Mouse (Mus musculus) brain, adult 2 months (tissue): Measurements from ENCODE around the gene Gm10271.

ENCODE experiments used
- DNase-seq: peaks from one replicate; pipeline ENCODE4 v3.0.0; 2011; ENCODE audit warnings: low read depth, low spot score

Gm10271 gene

DNA sequence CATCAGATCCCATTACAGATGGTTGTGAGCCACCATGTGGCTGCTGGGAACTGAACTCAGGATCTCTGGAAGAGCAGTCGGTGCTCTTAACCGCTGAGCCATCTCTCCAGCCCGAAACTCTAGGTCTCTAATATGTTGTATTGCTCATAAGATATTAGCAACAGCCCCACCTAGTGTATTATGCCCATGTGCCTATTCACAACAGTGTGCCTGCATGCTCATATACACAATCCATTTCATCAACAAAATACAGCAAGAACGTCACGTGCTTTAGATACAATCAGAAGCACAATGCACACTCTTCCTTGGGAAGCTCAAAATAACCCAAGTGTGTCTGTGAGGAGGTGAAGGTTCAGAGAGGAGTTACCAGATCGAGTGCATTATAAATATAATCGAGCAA is 38.6 kb downstream of the Gm10271 start:
- DNase-seq = no peak

- DNase-seq = no peak
Measured at GRCm38 (mm10) chr10:116932418-116932817, 40.0 kb downstream of the Gm10271 start.

DNA sequence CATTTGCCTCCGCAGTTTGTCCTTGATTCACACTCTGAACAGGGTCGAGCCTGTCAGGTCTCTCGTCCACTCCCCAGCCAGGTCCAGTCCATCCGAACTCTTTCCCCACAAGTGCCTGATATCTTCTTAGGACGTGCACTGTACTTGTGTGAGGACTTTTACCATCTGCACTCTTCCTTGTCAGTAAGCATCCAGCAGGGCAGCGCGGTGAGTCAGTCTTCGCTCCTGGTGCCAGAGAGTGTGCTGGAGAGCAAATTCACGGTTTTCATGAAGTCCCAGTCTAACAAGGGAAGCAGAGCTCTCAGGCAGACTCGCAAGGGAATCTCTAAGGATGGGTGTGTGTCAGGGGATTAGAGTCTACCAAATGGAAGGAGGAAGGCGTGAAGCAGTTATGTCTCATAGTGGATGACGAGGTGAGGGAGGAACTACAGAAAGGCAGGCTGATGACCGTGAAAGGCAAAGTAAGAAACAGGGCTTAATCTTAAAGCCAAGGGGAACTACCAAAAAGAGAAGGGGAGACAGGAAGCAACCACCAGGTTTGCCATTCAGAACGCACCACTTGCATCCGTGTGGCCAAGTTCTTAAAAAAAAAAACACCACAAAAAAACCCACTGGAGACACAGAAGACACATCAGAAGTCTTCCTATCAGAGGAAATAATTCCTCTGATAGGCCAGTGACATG is 40.8 kb downstream of the Gm10271 start:
- DNase-seq = peak; percentile 75

DNA sequence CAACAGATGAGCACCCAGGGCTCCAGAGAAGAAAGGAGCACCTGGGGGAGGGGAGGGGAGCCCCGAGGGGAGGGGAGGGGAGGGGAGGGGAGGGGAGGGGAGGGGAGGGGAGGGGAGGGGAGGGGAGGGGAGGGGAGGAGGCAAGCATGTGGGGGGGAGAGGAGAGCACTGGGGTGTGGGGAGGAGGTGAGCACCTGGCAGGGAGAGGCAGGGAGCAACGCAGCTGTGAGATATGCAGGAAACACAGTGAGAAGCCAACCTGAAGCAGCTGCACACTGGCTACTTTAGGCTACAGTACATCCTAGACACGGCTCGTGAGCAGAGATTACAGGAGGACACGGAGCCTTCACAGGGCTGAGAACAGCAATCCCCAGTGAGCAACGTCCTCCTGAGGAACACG is 41.5 kb downstream of the Gm10271 start:
- no peak for DNase-seq

- DNase-seq = peak; percentile 33
Measured at GRCm38 (mm10) chr10:116930506-116930905, 41.9 kb downstream of the Gm10271 start.

- DNase-seq = no peak
Measured at GRCm38 (mm10) chr10:116928826-116929225, 43.6 kb downstream of the Gm10271 start.

GRCm38 (mm10) chr10:116926428-116927113 is 45.8 kb downstream of the Gm10271 start:
- DNase-seq = no peak

- DNase-seq = peak; percentile 13
Measured at GRCm38 (mm10) chr10:116923651-116924495, 48.5 kb downstream of the Gm10271 start.

DNA sequence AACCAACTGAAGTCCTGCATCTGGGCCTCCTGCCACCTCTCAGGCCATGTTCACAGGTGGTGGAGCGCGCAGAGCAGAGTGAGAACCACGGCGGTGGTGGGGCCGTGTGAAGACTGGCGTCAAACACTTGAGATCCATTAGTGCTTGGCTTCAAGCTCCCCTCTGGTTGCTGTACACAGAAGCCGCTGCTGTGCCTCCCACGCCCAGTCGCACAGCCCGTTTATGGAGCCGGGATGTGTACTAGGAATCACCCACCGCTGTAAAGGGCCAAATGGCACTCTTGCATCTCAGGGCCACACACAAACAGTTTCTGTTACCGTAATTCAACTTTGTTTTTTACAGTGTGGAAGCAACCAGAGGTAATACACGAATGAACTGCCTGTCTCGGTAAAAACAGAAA is 50.2 kb downstream of the Gm10271 start:
- DNase-seq = no peak

GRCm38 (mm10) chr10:116921416-116921815 is 51.0 kb downstream of the Gm10271 start:
- no peak for DNase-seq

DNA sequence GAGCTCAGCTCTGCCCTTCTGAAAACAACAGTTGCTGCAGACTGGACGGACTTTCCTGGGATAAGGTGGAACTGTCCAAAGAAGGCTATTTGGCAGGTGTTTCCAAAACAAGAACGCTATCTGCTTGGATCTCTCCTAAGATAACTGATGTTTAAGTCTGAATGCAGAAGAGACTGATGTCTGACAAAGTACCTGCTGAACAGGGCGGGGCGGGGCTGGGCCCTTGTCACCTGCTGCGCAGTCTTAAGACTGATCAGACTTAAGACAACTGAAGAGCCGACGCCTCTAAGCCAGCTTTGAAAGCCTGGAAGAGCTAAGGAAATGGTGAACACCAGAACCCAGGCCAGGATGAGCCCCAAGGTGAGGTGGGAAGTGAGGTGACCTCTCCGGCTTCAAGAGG is 51.8 kb downstream of the Gm10271 start:
- DNase-seq = no peak

DNA sequence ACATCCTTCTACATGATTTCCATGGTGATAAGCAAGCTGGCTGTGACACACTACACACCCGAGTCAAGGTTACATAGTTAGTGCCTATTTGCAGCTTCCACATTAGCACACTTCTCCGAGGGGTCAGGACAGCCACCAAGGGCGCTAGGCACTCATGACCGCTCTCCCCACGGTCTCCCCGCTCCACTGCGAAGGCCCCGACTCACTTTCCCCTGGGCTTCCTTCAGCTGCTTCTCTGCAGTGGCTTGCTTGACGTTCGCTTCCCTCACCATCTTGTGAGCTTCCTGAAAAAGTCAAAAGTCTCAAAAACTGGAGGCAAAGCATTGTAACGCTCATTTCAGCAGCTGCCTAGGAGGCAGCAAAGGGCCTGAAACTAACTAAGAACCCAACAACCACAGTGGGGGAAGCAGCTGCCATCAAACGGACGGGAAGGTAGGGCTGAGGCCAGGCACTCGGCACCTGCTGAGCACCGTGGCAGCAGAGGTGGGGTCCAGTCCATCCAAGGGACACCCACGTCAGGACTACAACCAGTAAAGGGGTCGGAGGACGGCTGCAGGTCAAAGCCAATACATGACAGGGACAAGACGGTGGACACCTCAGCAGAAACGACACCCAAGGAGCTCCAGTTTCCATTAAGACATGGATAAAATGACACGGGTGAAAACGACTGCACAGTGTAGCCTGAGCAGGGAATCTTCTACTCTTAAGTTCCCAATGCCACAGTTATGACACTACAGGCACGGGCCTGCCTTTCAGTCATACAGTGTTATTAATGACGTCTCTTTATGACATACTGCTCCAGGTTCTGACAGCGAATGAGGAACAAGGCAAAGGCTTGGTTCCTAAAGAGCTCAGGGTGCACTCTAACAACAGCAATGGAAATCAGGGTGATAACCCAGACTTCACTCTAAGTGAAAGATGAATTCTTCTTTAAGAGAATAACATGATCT is 52.8 kb downstream of the Gm10271 start:
- DNase-seq = no peak

- DNase-seq = no peak
Measured at GRCm38 (mm10) chr10:116916581-116916980, 55.8 kb downstream of the Gm10271 start.

DNA sequence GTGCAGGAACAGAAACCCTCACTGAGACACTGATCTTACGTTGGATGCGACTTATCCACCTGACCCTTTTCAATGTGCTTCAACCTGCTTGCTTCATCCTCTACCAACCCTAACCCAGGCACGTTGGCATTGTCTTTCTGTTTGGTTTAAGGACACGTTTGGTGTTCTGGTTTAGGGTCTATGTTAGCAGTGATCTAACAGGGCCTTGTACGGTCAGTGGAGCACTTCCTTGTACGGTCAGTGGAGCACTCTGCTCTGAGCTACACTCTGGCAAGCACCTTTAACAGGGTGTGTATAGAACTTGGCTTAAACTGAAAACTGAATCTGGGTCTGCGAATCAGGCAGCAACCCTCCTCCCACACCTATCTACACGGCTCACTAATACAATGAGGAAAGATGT is 57.1 kb downstream of the Gm10271 start:
- DNase-seq = no peak

- DNase-seq = peak; percentile 28
Measured at GRCm38 (mm10) chr10:116914586-116914985, 57.8 kb downstream of the Gm10271 start.

DNA sequence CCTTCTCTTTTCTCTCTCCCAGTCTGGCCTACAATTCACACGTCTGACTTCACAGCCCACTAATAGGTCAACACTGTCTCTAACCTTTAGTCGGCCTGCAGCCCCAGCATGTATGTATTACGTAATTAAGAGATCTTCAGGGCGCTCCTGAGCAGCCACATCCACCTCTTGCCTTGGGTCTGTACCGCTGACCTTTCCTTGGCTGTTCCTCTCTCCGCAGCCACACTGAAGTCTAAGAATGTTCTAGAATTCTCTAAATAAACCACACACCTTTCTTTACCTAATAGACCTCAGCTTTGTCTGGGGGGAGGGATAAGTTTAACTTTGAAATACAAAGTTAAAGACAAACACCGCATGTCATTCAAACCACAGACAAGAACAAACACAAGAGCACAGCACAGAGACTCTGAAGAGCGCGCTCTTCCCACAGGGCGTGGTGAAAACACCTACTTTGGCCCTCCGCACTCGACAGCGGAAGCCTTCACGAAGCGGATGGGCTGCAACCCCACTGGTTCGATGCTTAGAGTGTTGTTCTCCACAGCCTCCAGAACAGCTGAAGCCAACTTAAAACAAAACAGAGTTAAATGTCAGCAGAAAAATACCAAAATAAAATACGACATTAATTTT is 58.6 kb downstream of the Gm10271 start:
- DNase-seq = no peak

DNA sequence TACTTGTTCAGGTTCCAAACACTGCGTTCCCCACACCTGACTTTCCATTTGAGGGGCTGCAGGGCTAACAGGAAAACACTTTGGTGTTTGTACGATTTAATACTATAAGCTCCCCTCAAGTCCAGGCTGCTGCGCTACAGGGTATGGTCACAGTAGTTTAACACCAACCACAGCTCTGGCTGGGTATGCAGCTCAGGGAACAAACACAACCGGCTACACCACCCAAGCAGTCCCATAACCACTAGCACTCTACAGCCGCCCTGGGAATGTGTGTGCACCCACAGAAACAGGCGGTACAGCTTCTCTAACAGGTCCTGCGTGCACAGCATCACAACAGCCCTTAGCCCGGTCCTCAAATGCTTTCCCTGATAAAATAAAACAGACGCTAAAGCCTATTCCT is 59.6 kb downstream of the Gm10271 start:
- DNase-seq = no peak

GRCm38 (mm10) chr10:116908901-116909642 is 63.3 kb downstream of the Gm10271 start:
- DNase-seq = no peak
